Mouse (Mus musculus) retina, adult 2 months (tissue): ENCODE results near the gene Gja3.
A peak's percentile ranks its signal among the peaks of the same experiment; 100 is the strongest.

Experiments
- DNase-seq: peaks from one replicate; pipeline ENCODE4 v3.0.0-alpha.2; 2012; ENCODE audit warnings: low read depth, low spot score

Gene Gja3

GRCm38 (mm10) chr14:57057563-57058321 lies at the start of gene Gja3:
Gene Gja3, minus strand, starts transcription at chr14:57058100.
- DNase-seq: no peak

GRCm38 (mm10) chr14:57107091-57107490 lies 49.2 kb upstream of the Gja3 start:
- DNase-seq: no peak

- no peak for DNase-seq
Observed at GRCm38 (mm10) chr14:57105721-57106120, 47.8 kb upstream of the Gja3 start.

- no peak for DNase-seq
Observed at GRCm38 (mm10) chr14:57105111-57105510, 47.2 kb upstream of the Gja3 start.

GRCm38 (mm10) chr14:57104106-57105023 lies 46.5 kb upstream of the Gja3 start, which contains the start of gene Gjb2:
Gene Gjb2, minus strand, starts transcription at chr14:57104702.
- no peak for DNase-seq

GRCm38 (mm10) chr14:57103711-57104105 lies 45.8 kb upstream of the Gja3 start:
- DNase-seq: no peak

GRCm38 (mm10) chr14:57103121-57103520 lies 45.2 kb upstream of the Gja3 start:
- no peak for DNase-seq

GRCm38 (mm10) chr14:57101623-57102022 lies 43.7 kb upstream of the Gja3 start:
- no peak for DNase-seq

- DNase-seq: no peak
Observed at GRCm38 (mm10) chr14:57095855-57096254, 38.0 kb upstream of the Gja3 start.

- peak; percentile 41 for DNase-seq
Observed at GRCm38 (mm10) chr14:57093029-57093428, 35.1 kb upstream of the Gja3 start.

- no peak for DNase-seq
Observed at GRCm38 (mm10) chr14:57090001-57090400, 32.1 kb upstream of the Gja3 start.

- DNase-seq: no peak
Observed at GRCm38 (mm10) chr14:57089107-57089506, 31.2 kb upstream of the Gja3 start.

GRCm38 (mm10) chr14:57084180-57084668 lies 26.3 kb upstream of the Gja3 start:
- DNase-seq: no peak

GRCm38 (mm10) chr14:57082863-57083262 lies 25.0 kb upstream of the Gja3 start:
- DNase-seq: no peak

GRCm38 (mm10) chr14:57075537-57075936 lies 17.6 kb upstream of the Gja3 start:
- no peak for DNase-seq

- peak; percentile 6 for DNase-seq
Observed at GRCm38 (mm10) chr14:57069906-57070305, 12.0 kb upstream of the Gja3 start.

GRCm38 (mm10) chr14:57066053-57066452 lies 8.2 kb upstream of the Gja3 start:
- DNase-seq: no peak

- peak; percentile 20 for DNase-seq
Observed at GRCm38 (mm10) chr14:57060052-57060451, 2.2 kb upstream of the Gja3 start.

- DNase-seq: no peak
Observed at GRCm38 (mm10) chr14:57057204-57057562, 717 bp downstream of the Gja3 start.

- no peak for DNase-seq
Observed at GRCm38 (mm10) chr14:57052713-57053112, 5.2 kb downstream of the Gja3 start.

GRCm38 (mm10) chr14:57043863-57044262 lies 14.0 kb downstream of the Gja3 start:
- DNase-seq: no peak

GRCm38 (mm10) chr14:57041439-57041838 lies 16.5 kb downstream of the Gja3 start:
- no peak for DNase-seq
